8 mouse cellular contexts compared by ENCODE assay signal in the genomic region with DNA sequence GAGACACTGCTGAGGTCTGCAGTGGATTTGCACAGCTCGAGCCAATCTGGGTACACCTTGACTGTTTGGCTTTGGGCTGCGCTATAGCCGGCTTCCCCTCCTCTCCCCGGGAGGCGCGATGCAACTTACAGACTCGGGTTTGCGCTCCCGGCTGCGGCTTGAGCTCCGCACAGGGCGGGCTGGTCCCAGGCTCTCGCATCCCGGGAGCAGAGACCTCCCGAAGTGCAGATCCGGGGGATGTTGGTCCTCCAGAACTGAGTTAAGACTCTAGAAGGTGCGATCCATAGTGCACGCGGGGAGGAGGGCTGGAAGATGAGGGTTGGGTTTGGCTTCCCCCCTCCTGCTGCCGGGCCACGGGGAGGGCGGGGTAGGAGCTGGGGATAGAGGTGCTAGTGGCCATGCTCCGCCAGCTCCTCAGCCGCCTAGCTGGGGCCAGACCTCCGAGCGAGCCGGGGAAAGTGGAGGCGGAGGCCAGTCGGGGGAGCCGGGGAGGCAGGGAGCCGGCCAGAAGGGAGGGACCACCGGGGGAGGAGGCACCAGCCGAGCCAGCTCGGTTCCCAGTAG. TPM values are rescaled to one million over a fixed set of nuclear protein-coding genes. Genes with fewer than 3 reads are reported as not detected.
DNase-seq lines count a peak whose midpoint lies in the region; ATAC-seq and TF ChIP-seq lines count a peak whose summit lies in the region.

Kcnj8 (minus strand) TSS at position 560 of the 564 bp plus-strand sequence.

- no peak for DNase-seq in frontal cortex, postnatal 25 days (ENCODE audit: low spot score in 2 of 2)
- DNase-seq in embryonic facial prominence, embryonic 11.5 days (ENCODE audit: low spot score), result peak; percentile 66
- DNase-seq in heart, embryonic 10.5 days (ENCODE audit: low spot score), result peak; percentile 81
- peak; percentile 58 for DNase-seq in kidney, adult 9 months
- peak; percentile 53 for DNase-seq in liver, postnatal 0 days
- DNase-seq in thymus, adult 18-20 months, result peak; percentile 12 to 28

- peak within 1 kb of the TSS; percentile 59 for H3K4me2 ChIP-seq in embryonic facial prominence, embryonic 11.5 days (ENCODE audit: low read depth, low read length)
- peak within 1 kb of the TSS; percentile 70 for H3K4me2 ChIP-seq in liver, postnatal 0 days (ENCODE audit: low read depth, low read length)
- H3K4me2 ChIP-seq in neural tube, embryonic 12.5 days (replicated peaks), result peak within 1 kb of the TSS; percentile 95

- peak; percentile 82 for ATAC-seq in frontal cortex, adult (ENCODE audit: low TSS enrichment)
- peak; percentile 88 for ATAC-seq in embryonic facial prominence, embryonic 11.5 days (replicated peaks; ENCODE audit: insufficient number of reproducible peaks, low FRiP score, low TSS enrichment, low read depth)
- ATAC-seq in liver, postnatal 0 days, result peak; percentile 66
- ATAC-seq in neural tube, embryonic 12.5 days (ENCODE audit: low FRiP score, low read depth), result peak; percentile 92

- no peaks in the 10 kb centered on the region for H3K4me1 ChIP-seq in embryonic facial prominence, embryonic 11.5 days (ENCODE audit: control insufficient read depth, insufficient read depth, low read length)
- peaks cover 22% of the 10 kb centered on the region for H3K4me1 ChIP-seq in heart, embryonic 10.5 days
- 0 out of 2 replicates have a peak, but pooled peaks cover 12% of the 10 kb centered on the region for H3K4me1 ChIP-seq in liver, postnatal 0 days (ENCODE audit: insufficient read depth)
- H3K4me1 ChIP-seq in neural tube, embryonic 12.5 days, result peaks cover 8% of the 10 kb centered on the region; the same call in 1 of the 2 replicates

- no peak for TF ChIP-seq EP300 in liver, postnatal 0 days (IDR thresholded peaks at IDR 0.05; ENCODE audit: low read depth)

- peaks cover 12% of the 10 kb centered on the region for H3K27me3 ChIP-seq in embryonic facial prominence, embryonic 11.5 days (ENCODE audit: control insufficient read depth, insufficient read depth, low read length)
- H3K27me3 ChIP-seq in heart, embryonic 10.5 days (ENCODE audit: insufficient read depth, poor library complexity, severe bottlenecking), result peaks cover 57% of the 10 kb centered on the region
- peaks cover 21% of the 10 kb centered on the region for H3K27me3 ChIP-seq in liver, postnatal 0 days (ENCODE audit: insufficient read depth, low read length)
- H3K27me3 ChIP-seq in neural tube, embryonic 12.5 days (replicated peaks), result peaks cover 43% of the 10 kb centered on the region

- H3K36me3 ChIP-seq in embryonic facial prominence, embryonic 11.5 days (replicated peaks; ENCODE audit: control insufficient read depth, insufficient read depth, low read depth, low read length), result no peaks in the 10 kb centered on the region
- no peaks in the 10 kb centered on the region for H3K36me3 ChIP-seq in heart, embryonic 10.5 days
- H3K36me3 ChIP-seq in liver, postnatal 0 days (replicated peaks; ENCODE audit: insufficient read depth, low read length), result no peaks in the 10 kb centered on the region
- no peaks in the 10 kb centered on the region for H3K36me3 ChIP-seq in neural tube, embryonic 12.5 days

- H3K4me3 ChIP-seq in embryonic facial prominence, embryonic 11.5 days (ENCODE audit: low read depth, low read length), result peak within 1 kb of the TSS; percentile 43
- peak within 1 kb of the TSS; percentile 66 for H3K4me3 ChIP-seq in heart, embryonic 10.5 days
- H3K4me3 ChIP-seq in liver, postnatal 0 days (ENCODE audit: low read depth, low read length), result peak within 1 kb of the TSS; percentile 49
- peak within 1 kb of the TSS; percentile 45 for H3K4me3 ChIP-seq in neural tube, embryonic 12.5 days

- no peaks in the 10 kb centered on the region for H3K9me3 ChIP-seq in embryonic facial prominence, embryonic 11.5 days (replicated peaks; ENCODE audit: control insufficient read depth, low read length)
- H3K9me3 ChIP-seq in heart, embryonic 10.5 days, result no peaks in the 10 kb centered on the region
- H3K9me3 ChIP-seq in liver, postnatal 0 days (ENCODE audit: low read length), result no peaks in the 10 kb centered on the region
- H3K9me3 ChIP-seq in neural tube, embryonic 12.5 days, result no peaks in the 10 kb centered on the region

- H3K9ac ChIP-seq in embryonic facial prominence, embryonic 11.5 days (replicated peaks; ENCODE audit: low read length), result peak within 1 kb of the TSS; percentile 30
- peak within 1 kb of the TSS; percentile 58 for H3K9ac ChIP-seq in liver, postnatal 0 days (replicated peaks)
- H3K9ac ChIP-seq in neural tube, embryonic 12.5 days, result peak within 1 kb of the TSS; percentile 53

- no peak within 1 kb of the TSS for H3K27ac ChIP-seq in embryonic facial prominence, embryonic 11.5 days (replicated peaks; ENCODE audit: low read depth, low read length)
- H3K27ac ChIP-seq in heart, embryonic 10.5 days, result peak within 1 kb of the TSS; percentile 65; the same call in 1 of the 2 replicates
- H3K27ac ChIP-seq in liver, postnatal 0 days (ENCODE audit: low read depth), result no peak within 1 kb of the TSS
- H3K27ac ChIP-seq in neural tube, embryonic 12.5 days, result no peak within 1 kb of the TSS

- under 1% methylated on average over 34 of the region's 34 CpGs for WGBS in embryonic facial prominence, embryonic 11.5 days
- under 1% methylated on average over 34 of the region's 34 CpGs for WGBS in heart, embryonic 10.5 days
- 1% methylated on average over 32 of the region's 34 CpGs for WGBS in liver, postnatal 0 days (ENCODE audit: insufficient replicate concordance)
- WGBS in neural tube, embryonic 12.5 days, result 2% methylated on average over 34 of the region's 34 CpGs

- TF ChIP-seq CTCF in liver, postnatal 0 days (IDR thresholded peaks at IDR 0.05; ENCODE audit: low read depth), result no peak

RNA-seq across cellular contexts. Expression of gene Kcnj8, which starts in this region (rescaled TPM):
- 2.8 and 3.2 TPM in 2 replicates for polyA plus RNA-seq in embryonic facial prominence, embryonic 11.5 days (2014; fragmentation: Nextera tagmentation; extraction: Ambion mirVana)
- 0.70 and 1.4 TPM in 2 replicates for polyA plus RNA-seq in heart, embryonic 10.5 days (2016; fragmentation: Nextera tagmentation; extraction: Ambion mirVana)
- 5.6 and 6.2 TPM in 2 replicates for polyA plus RNA-seq in liver, postnatal 0 days (2015; fragmentation: Nextera tagmentation; extraction: Ambion mirVana)
- polyA plus RNA-seq in neural tube, embryonic 12.5 days (2016; fragmentation: Nextera tagmentation; extraction: Ambion mirVana), result 6.6 and 8.4 TPM in 2 replicates

Comparison
In these comparisons a context has a peak if more than half of its experiments do, and no peak if none do; other contexts are left out.
1. DNase-seq: peak in embryonic facial prominence, embryonic 11.5 days (single experiment), heart, embryonic 10.5 days (single experiment), kidney, adult 9 months (single experiment), liver, postnatal 0 days (single experiment) and thymus, adult 18-20 months (2 of 2); none in frontal cortex, postnatal 25 days (0 of 2).
2. Peak in every context shown above with its lines, with median percentiles within 50 percentile points of each other: ATAC-seq, H3K4me2 ChIP-seq, H3K4me3 ChIP-seq and H3K9ac ChIP-seq.